Mouse (Mus musculus): ENCODE results near the gene Ficd.

DNA sequence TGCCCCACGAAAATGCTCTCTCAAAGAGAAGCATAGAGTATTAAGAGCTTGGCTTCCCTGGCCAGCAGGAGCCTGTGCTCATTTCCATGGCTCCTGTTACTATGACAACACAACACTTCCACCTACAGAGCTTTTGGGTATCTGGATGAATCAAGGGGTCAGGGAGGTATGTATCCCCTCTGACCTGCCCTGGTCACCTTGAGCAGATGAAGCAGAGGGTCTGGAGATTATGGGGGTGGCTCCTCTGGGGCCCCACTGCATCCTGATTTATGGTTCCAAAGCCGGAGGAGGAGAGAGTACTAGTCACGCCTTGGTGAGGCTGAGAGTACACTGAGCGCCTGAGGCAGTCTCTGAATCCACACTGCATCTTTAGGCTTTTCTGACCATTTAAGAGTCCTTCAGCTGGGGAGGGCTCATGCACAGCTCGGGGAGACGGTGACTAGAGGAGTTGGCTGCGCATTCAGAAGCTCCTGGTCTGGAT is 4.9 kb upstream of the Ficd start:
- no peak for TF ChIP-seq CTCF (IDR thresholded peaks at IDR 0.05; ENCODE audit: borderline replicate concordance, control insufficient read depth, extremely low read depth, insufficient read depth, low read length, poor library complexity)
- TF ChIP-seq POLR2A (IDR thresholded peaks at IDR 0.05; ENCODE audit: control insufficient read depth, extremely low read depth, insufficient read depth, low read length, poor library complexity): no peak
